Mouse (Mus musculus): Measurements from ENCODE around the gene Abca5. TPM values are rescaled to one million over a fixed set of nuclear protein-coding genes. Genes with fewer than 3 reads are reported as not detected.

The Abca5 gene
- polyA plus RNA-seq (2012), result 0.01 and 0.10 TPM in 2 replicates

GRCm38 (mm10) chr11:110337289-110338245 lies at the start of gene Abca5:
TSS of gene Abca5 (minus strand) at chr11:110337716.

DNA sequence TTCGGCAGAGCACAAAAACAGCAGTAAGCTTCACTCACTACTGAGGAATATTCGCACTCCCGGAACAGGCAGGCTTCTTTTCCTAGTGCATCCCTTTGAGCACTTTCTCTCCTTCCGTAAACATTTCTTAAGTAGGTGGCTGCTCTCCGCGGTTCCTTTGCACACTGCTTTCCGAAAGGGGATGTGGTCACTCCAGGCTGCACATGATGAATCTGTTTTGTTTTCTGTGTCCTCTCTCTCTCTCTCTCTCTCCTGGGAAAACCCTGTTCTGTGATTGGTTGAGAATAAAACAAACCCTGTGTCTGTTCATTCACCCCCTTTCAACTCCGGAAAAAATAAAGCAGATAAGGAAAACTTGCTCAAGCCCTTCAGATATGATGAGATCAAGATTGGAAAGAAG lies 86.0 kb downstream of the Abca5 start, which contains the start of gene Abca6:
Gene Abca6 (minus strand): TSS at position 243 of the 400 bp plus-strand sequence.

Other genes with a start within 250 kb of the Abca5 start
- gene Abca8a, start 241.7 kb downstream of the Abca5 start, polyA plus RNA-seq (2012), result not detected in 2 replicates
- gene Abca9, start 169.5 kb downstream of the Abca5 start, polyA plus RNA-seq (2012), result 0.09 and 0.18 TPM in 2 replicates
- gene Abca6, start 85.9 kb downstream of the Abca5 start, polyA plus RNA-seq (2012), result not detected in 2 replicates
- gene Map2k6, start 61.4 kb upstream of the Abca5 start, polyA plus RNA-seq (2012), result 4.7 and 4.9 TPM in 2 replicates